Mouse (Mus musculus): ENCODE measurements around the gene Abl1. TPM values are rescaled to one million over a fixed set of nuclear protein-coding genes. Genes with fewer than 3 reads are reported as not detected.

The Abl1 gene
- polyA plus RNA-seq, 1 experiment from 2014 or later: 53.2 TPM

DNA sequence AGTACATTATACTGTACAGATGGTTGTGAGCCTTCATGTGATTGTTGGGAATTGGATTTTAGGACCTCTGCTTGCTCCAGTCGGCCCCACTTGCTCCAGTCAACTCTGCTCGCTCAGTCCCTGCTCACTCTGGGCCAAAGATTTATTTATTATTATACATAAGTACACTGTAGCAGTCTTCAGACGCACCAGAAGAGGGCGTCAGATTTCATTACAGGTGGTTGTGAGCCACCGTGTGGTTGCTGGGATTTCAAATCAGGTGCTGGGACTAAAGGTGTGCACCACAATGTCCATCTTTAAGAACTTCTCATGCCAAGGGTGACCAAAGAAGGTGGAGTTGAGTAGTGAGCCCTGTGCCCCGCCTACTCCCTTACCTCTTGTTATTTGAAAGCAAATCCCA lies 104.4 kb downstream of the Abl1 start:
- Histone ChIP-seq H3K27ac (no peak overlapping the region), H3K4me2 (no peak overlapping the region), H3K36me3 (peaks cover 98% of the 10 kb centered on the region), H3K9ac (no peak overlapping the region), H3K9me3 (no peaks in the 10 kb centered on the region), H3K4me3 (no peak overlapping the region), H3K4me1 (no peaks in the 10 kb centered on the region), H3K27me3 (no peaks in the 10 kb centered on the region)
- ATAC-seq (ENCODE audit: insufficient number of reproducible peaks, insufficient read depth, low FRiP score, low TSS enrichment, low read depth): no peak
- 79% methylated on average over 6 of the region's 6 CpGs for WGBS

DNA sequence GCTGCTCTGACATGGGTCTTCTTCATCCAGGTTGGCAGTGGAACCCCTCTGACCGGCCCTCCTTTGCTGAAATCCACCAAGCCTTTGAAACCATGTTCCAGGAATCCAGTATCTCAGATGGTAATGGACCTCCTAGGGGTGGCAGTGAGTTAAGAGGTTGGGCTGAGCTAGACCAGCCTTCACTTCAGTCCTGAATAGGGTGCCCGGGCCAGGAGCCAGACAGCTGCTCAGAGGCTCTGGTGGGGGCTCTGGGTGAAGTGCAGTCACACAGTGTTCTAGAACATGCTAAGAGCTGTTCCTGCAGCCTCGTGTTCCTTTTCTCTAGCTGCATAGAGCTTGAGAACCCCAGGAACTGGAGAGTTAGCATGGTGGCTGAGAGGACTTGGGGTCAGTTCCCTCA lies 108.8 kb downstream of the Abl1 start:
- Histone ChIP-seq H3K9me3 (no peaks in the 10 kb centered on the region), H3K27me3 (no peaks in the 10 kb centered on the region), H3K4me1 (no peaks in the 10 kb centered on the region), H3K27ac (no peak overlapping the region), H3K4me3 (no peak overlapping the region), H3K9ac (no peak overlapping the region), H3K36me3 (peaks cover 99% of the 10 kb centered on the region), H3K4me2 (no peak overlapping the region)
- WGBS: 88% methylated on average over 3 of the region's 3 CpGs
- no peak for ATAC-seq (ENCODE audit: insufficient number of reproducible peaks, insufficient read depth, low FRiP score, low TSS enrichment, low read depth)

DNA sequence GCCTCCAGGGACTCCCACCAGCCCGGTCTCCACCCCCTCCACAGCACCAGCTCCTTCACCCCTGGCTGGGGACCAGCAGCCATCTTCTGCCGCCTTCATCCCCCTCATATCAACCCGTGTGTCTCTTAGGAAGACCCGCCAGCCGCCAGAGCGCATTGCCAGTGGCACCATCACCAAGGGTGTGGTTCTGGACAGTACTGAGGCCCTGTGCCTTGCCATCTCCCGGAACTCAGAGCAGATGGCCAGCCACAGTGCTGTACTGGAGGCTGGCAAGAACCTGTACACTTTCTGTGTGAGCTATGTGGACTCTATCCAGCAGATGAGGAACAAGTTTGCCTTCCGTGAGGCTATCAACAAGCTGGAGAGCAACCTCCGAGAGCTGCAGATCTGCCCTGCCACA lies 113.2 kb downstream of the Abl1 start:
- H3K27ac ChIP-seq: no peak overlapping the region
- H3K36me3 ChIP-seq: peaks cover 83% of the 10 kb centered on the region
- no peak overlapping the region for H3K4me2 ChIP-seq
- 89% methylated on average over 9 of the region's 9 CpGs for WGBS
- H3K27me3 ChIP-seq: no peaks in the 10 kb centered on the region
- H3K4me1 ChIP-seq: no peaks in the 10 kb centered on the region
- H3K4me3 ChIP-seq: no peak overlapping the region
- no peak overlapping the region for H3K9ac ChIP-seq
- no peaks in the 10 kb centered on the region for H3K9me3 ChIP-seq
- ATAC-seq (ENCODE audit: insufficient number of reproducible peaks, insufficient read depth, low FRiP score, low TSS enrichment, low read depth): no peak

GRCm38 (mm10) chr2:31802811-31803210 lies 114.6 kb downstream of the Abl1 start:
- Histone ChIP-seq H3K4me1 (peaks cover 8% of the 10 kb centered on the region; the same call in 1 of the 2 replicates), H3K27ac (no peak overlapping the region), H3K36me3 (peaks cover 73% of the 10 kb centered on the region), H3K9ac (no peak overlapping the region), H3K9me3 (no peaks in the 10 kb centered on the region), H3K4me2 (no peak overlapping the region), H3K27me3 (no peaks in the 10 kb centered on the region), H3K4me3 (no peak overlapping the region)
- no peak for ATAC-seq (ENCODE audit: insufficient number of reproducible peaks, insufficient read depth, low FRiP score, low TSS enrichment, low read depth)
- 94% methylated on average over 8 of the region's 8 CpGs for WGBS

DNA sequence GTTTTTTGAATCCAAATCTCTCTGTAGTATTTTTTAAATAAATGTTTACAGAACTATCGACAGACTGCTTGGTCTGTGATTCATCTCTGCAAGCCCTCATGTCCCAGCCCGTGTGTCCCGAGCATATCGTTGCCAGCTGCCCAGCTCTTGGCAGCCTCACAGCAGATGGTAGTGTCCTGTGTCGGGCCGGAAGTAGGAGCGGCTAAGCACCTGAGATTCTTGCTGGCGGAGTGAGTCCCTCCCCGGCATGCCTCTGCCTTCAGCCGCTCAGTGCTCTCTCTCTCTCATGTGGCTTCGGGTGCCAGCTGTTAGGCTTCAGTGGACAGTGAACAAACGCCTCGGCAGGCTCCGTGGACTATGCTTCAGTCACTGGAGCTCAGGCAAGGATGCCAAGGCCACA lies 115.3 kb downstream of the Abl1 start:
- Histone ChIP-seq H3K9me3 (no peaks in the 10 kb centered on the region), H3K27ac (no peak overlapping the region), H3K9ac (no peak overlapping the region), H3K4me2 (no peak overlapping the region), H3K36me3 (peaks cover 66% of the 10 kb centered on the region), H3K27me3 (no peaks in the 10 kb centered on the region), H3K4me3 (no peak overlapping the region), H3K4me1 (peaks cover 10% of the 10 kb centered on the region)
- WGBS: 83% methylated on average over 14 of the region's 14 CpGs
- ATAC-seq (ENCODE audit: insufficient number of reproducible peaks, insufficient read depth, low FRiP score, low TSS enrichment, low read depth): no peak

GRCm38 (mm10) chr2:31806639-31807382 lies 118.6 kb downstream of the Abl1 start:
- 42% methylated on average over 9 of the region's 9 CpGs for WGBS
- Histone ChIP-seq H3K4me1 (peaks cover 34% of the 10 kb centered on the region), H3K9me3 (no peaks in the 10 kb centered on the region), H3K9ac (no peak overlapping the region), H3K4me2 (no peak overlapping the region), H3K27ac (no peak overlapping the region), H3K27me3 (no peaks in the 10 kb centered on the region), H3K36me3 (peaks cover 33% of the 10 kb centered on the region), H3K4me3 (no peak overlapping the region)
- ATAC-seq (ENCODE audit: insufficient number of reproducible peaks, insufficient read depth, low FRiP score, low TSS enrichment, low read depth): no peak

- Histone ChIP-seq H3K36me3 (peaks cover 14% of the 10 kb centered on the region), H3K9ac (peak overlapping the region; percentile 47), H3K27me3 (no peaks in the 10 kb centered on the region), H3K4me2 (no peak overlapping the region), H3K9me3 (no peaks in the 10 kb centered on the region), H3K4me1 (peaks cover 34% of the 10 kb centered on the region), H3K27ac (no peak overlapping the region), H3K4me3 (no peak overlapping the region)
- ATAC-seq (ENCODE audit: insufficient number of reproducible peaks, insufficient read depth, low FRiP score, low TSS enrichment, low read depth): no peak
- WGBS: 27% methylated on average over 28 of the region's 28 CpGs
Measured at GRCm38 (mm10) chr2:31808410-31809357, 120.5 kb downstream of the Abl1 start.

GRCm38 (mm10) chr2:31809358-31809740 lies 121.2 kb downstream of the Abl1 start:
- no peak overlapping the region for H3K4me3 ChIP-seq
- no peaks in the 10 kb centered on the region for H3K9me3 ChIP-seq
- H3K4me1 ChIP-seq: peaks cover 34% of the 10 kb centered on the region
- H3K27me3 ChIP-seq: no peaks in the 10 kb centered on the region
- no peak for ATAC-seq (ENCODE audit: insufficient number of reproducible peaks, insufficient read depth, low FRiP score, low TSS enrichment, low read depth)
- H3K9ac ChIP-seq: peak overlapping the region; percentile 47
- peaks cover 8% of the 10 kb centered on the region for H3K36me3 ChIP-seq
- 15% methylated on average over 2 of the region's 2 CpGs for WGBS
- no peak overlapping the region for H3K27ac ChIP-seq
- H3K4me2 ChIP-seq: 0 out of 2 replicates have a peak overlapping the region, but pooled peaks have one; percentile 26

GRCm38 (mm10) chr2:31810444-31810843 lies 122.3 kb downstream of the Abl1 start, which contains the start of gene Qrfp:
TSS of gene Qrfp (minus strand) at chr2:31810580.
- Histone ChIP-seq H3K4me1 (peaks cover 34% of the 10 kb centered on the region), H3K4me3 (no peak within 1 kb of the TSS), H3K27me3 (no peaks in the 10 kb centered on the region), H3K4me2 (peak within 1 kb of the TSS; percentile 26), H3K36me3 (0 out of 2 replicates have a peak, but pooled peaks cover 4% of the 10 kb centered on the region), H3K27ac (no peak within 1 kb of the TSS), H3K9me3 (no peaks in the 10 kb centered on the region), H3K9ac (peak within 1 kb of the TSS; percentile 54)
- ATAC-seq (ENCODE audit: insufficient number of reproducible peaks, insufficient read depth, low FRiP score, low TSS enrichment, low read depth): no peak
- 34% methylated on average over 12 of the region's 12 CpGs for WGBS

DNA sequence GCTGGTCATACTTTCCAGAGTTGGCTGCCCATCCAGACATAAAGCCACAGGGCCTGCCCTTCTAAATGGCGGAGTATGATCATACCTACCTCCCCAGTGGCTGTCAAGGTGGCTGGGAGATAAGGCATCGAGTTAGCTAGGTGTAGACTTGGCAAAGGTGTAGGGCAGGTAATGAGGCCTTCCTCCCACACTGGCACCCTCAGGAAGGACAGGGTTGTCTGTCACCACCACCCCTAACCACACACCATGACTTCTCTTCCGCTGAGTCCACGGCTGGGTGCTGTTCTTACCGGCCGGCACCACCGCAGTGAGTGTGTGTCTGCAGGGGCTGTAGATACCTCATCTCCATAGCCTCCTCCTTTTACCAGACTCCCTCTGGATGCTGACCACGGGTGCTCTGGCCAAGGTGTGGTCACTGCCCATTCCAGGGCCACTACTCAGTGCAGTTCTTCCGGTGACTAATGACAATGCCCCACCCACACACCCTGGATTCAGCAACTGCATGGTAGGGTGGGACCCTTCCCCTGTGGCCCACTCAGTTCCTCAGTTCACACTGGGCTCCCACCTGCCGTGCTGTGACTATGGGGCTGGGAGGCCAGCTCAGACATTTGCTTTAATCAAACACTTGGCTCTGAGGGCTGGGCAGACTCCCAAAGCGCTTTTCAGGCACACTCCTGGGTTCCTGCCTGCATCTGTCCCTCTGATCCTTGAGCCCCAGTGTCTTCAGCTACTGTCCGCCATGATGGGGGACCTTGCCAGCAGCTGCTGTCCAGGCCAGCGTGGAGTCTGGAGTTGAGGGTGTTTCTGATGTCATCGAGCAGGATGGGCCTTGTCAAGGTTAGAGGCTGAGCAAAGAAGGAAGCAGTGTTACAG lies 123.1 kb downstream of the Abl1 start:
- no peak for ATAC-seq (ENCODE audit: insufficient number of reproducible peaks, insufficient read depth, low FRiP score, low TSS enrichment, low read depth)
- Histone ChIP-seq H3K27me3 (no peaks in the 10 kb centered on the region), H3K4me1 (peaks cover 34% of the 10 kb centered on the region), H3K36me3 (0 out of 2 replicates have a peak, but pooled peaks cover 4% of the 10 kb centered on the region), H3K4me2 (no peak overlapping the region), H3K27ac (no peak overlapping the region), H3K9ac (no peak overlapping the region), H3K4me3 (no peak overlapping the region), H3K9me3 (no peaks in the 10 kb centered on the region)
- 85% methylated on average over 14 of the region's 14 CpGs for WGBS

DNA sequence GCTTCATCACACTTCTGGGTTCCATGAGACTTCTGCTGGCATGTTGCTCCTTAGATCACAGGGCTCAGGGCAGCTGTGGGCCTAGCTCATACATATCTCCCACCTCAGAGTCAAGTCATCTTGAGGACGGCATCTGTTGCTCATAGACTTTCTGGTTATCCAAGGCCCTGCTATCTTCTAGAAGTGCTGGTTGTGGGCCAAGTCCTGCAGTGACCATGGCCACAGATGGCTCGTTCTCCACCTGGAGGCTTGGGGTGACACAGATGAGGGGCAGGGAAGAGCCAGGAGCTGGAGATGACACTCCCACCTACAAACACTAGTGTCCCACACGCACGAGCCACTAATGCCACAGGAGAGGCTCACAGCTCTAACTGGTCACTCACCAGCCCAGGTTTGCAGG lies 125.5 kb downstream of the Abl1 start:
- Histone ChIP-seq H3K9me3 (no peaks in the 10 kb centered on the region), H3K9ac (no peak overlapping the region), H3K27ac (no peak overlapping the region), H3K4me3 (no peak overlapping the region), H3K27me3 (no peaks in the 10 kb centered on the region), H3K4me2 (no peak overlapping the region), H3K36me3 (no peaks in the 10 kb centered on the region), H3K4me1 (peaks cover 23% of the 10 kb centered on the region)
- ATAC-seq (ENCODE audit: insufficient number of reproducible peaks, insufficient read depth, low FRiP score, low TSS enrichment, low read depth): no peak
- 83% methylated on average over 4 of the region's 4 CpGs for WGBS
